Mouse (Mus musculus): ENCODE measurements around the gene Vdac1. TPM values are rescaled to one million over a fixed set of nuclear protein-coding genes. Genes with fewer than 3 reads are reported as not detected.

Vdac1 gene
- polyA plus RNA-seq, 1 experiment from 2014 or later: 250 TPM

DNA sequence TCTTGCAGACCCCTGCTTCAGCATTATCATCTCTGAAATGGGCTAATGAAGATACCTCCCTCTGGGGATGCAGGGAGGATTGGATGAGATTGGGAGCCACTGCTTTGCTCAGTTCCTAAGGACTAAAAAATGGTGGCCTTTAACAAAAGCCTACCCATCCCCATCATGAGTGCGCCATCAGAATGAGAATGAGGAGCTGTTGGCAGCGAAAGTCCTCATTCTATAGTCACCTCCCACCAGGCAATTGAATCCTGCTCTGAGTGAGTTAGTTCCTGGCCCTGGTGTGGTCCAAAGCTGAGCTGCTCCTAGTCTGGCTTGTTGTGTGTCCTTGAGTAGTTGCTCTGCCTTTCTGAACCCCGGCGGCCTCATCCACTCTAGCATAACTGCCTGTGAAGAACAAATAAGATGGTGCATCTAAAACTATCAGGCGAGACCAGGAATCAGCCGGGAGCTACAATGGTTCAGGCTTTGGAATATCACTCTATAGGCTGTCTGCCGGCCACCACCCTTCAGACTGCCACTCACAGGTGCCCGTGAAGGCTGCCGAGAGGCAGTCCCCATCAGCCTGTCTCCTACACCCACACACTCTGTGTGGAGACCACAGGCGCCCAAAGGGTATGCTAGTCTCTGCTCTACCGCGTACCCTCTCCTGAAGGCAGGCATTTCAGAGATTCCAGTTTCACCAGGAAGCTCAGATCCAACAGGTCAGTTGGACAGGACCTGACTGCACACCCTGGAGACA is 20.4 kb upstream of the Vdac1 start:
- Histone ChIP-seq H3K27ac (ENCODE audit: low read depth, low read length) (no peak overlapping the region), H3K36me3 (ENCODE audit: control insufficient read depth, insufficient read depth, low read length) (no peaks in the 10 kb centered on the region), H3K4me2 (ENCODE audit: low read length) (no peak overlapping the region), H3K9ac (ENCODE audit: low read length) (no peak overlapping the region), H3K4me1 (ENCODE audit: control insufficient read depth, insufficient read depth, low read length) (no peaks in the 10 kb centered on the region; the same call in 1 of the 2 replicates), H3K27me3 (replicated peaks; ENCODE audit: control insufficient read depth, insufficient read depth, low read length) (no peaks in the 10 kb centered on the region), H3K4me3 (ENCODE audit: low read depth, low read length) (no peak overlapping the region), H3K9me3 (replicated peaks; ENCODE audit: control insufficient read depth, low read length) (no peaks in the 10 kb centered on the region)
- WGBS: 92% methylated on average over 12 of the region's 12 CpGs
- ATAC-seq (no peak), DNase-seq (ENCODE audit: low spot score) (no peak)

DNA sequence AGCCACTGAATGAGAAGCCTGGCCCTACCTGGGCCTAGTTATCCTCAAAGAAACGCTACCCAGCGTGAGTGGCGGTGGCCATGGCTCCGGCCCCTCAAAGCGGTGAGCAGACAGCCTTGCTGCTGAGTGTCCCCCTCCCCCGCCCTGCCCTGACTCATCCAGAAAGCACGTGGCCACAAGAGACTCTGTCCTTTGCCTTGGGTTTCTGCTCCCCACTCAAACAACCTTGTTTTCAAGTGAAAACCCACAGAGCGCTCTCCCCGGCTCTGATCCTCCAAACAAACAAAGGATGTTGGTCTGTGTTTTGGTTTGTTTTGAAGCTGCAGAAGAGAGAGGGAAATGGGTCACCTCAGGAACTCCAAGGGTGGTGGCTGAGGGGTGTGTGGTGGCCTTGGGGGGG is 19.7 kb upstream of the Vdac1 start:
- Histone ChIP-seq H3K27me3 (replicated peaks; ENCODE audit: control insufficient read depth, insufficient read depth, low read length) (no peaks in the 10 kb centered on the region), H3K27ac (ENCODE audit: low read depth, low read length) (no peak overlapping the region), H3K9ac (ENCODE audit: low read length) (no peak overlapping the region), H3K4me3 (ENCODE audit: low read depth, low read length) (no peak overlapping the region), H3K36me3 (ENCODE audit: control insufficient read depth, insufficient read depth, low read length) (no peaks in the 10 kb centered on the region), H3K9me3 (replicated peaks; ENCODE audit: control insufficient read depth, low read length) (no peaks in the 10 kb centered on the region), H3K4me1 (ENCODE audit: control insufficient read depth, insufficient read depth, low read length) (no peaks in the 10 kb centered on the region; the same call in 1 of the 2 replicates), H3K4me2 (ENCODE audit: low read length) (no peak overlapping the region)
- peak; percentile 13 for DNase-seq (ENCODE audit: low spot score)
- ATAC-seq: no peak
- WGBS: 59% methylated on average over 9 of the region's 9 CpGs

- 85% methylated on average over 5 of the region's 5 CpGs for WGBS
- ATAC-seq: no peak
- H3K27ac ChIP-seq (ENCODE audit: low read depth, low read length): no peak overlapping the region
- no peaks in the 10 kb centered on the region for H3K36me3 ChIP-seq (ENCODE audit: control insufficient read depth, insufficient read depth, low read length)
- no peak overlapping the region for H3K4me2 ChIP-seq (ENCODE audit: low read length)
- no peak overlapping the region for H3K4me3 ChIP-seq (ENCODE audit: low read depth, low read length)
- H3K27me3 ChIP-seq (replicated peaks; ENCODE audit: control insufficient read depth, insufficient read depth, low read length): no peaks in the 10 kb centered on the region
- H3K9ac ChIP-seq (ENCODE audit: low read length): no peak overlapping the region
- H3K4me1 ChIP-seq (ENCODE audit: control insufficient read depth, insufficient read depth, low read length): no peaks in the 10 kb centered on the region; the same call in 1 of the 2 replicates
- no peak for DNase-seq (ENCODE audit: low spot score)
- H3K9me3 ChIP-seq (replicated peaks; ENCODE audit: control insufficient read depth, low read length): no peaks in the 10 kb centered on the region
Measured at GRCm38 (mm10) chr11:52341476-52341875, 19.2 kb upstream of the Vdac1 start.

GRCm38 (mm10) chr11:52342296-52342695 is 18.4 kb upstream of the Vdac1 start:
- no peaks in the 10 kb centered on the region for H3K4me1 ChIP-seq (ENCODE audit: control insufficient read depth, insufficient read depth, low read length)
- no peak for ATAC-seq
- no peaks in the 10 kb centered on the region for H3K9me3 ChIP-seq (replicated peaks; ENCODE audit: control insufficient read depth, low read length)
- WGBS: 69% methylated on average over 4 of the region's 4 CpGs
- H3K4me2 ChIP-seq (ENCODE audit: low read length): no peak overlapping the region
- DNase-seq (ENCODE audit: low spot score): no peak
- H3K27me3 ChIP-seq (replicated peaks; ENCODE audit: control insufficient read depth, insufficient read depth, low read length): no peaks in the 10 kb centered on the region
- no peak overlapping the region for H3K4me3 ChIP-seq (ENCODE audit: low read depth, low read length)
- no peak overlapping the region for H3K27ac ChIP-seq (ENCODE audit: low read depth, low read length)
- no peak overlapping the region for H3K9ac ChIP-seq (ENCODE audit: low read length)
- no peaks in the 10 kb centered on the region for H3K36me3 ChIP-seq (ENCODE audit: control insufficient read depth, insufficient read depth, low read length)

- WGBS: 6% methylated on average over 6 of the region's 6 CpGs
- peak overlapping the region; percentile 14; the same call in 1 of the 2 replicates for H3K9ac ChIP-seq (ENCODE audit: low read length)
- no peak overlapping the region for H3K4me2 ChIP-seq (ENCODE audit: low read length)
- no peak overlapping the region for H3K27ac ChIP-seq (ENCODE audit: low read depth, low read length)
- H3K9me3 ChIP-seq (replicated peaks; ENCODE audit: control insufficient read depth, low read length): no peaks in the 10 kb centered on the region
- H3K36me3 ChIP-seq (ENCODE audit: control insufficient read depth, insufficient read depth, low read length): no peaks in the 10 kb centered on the region
- H3K4me1 ChIP-seq (ENCODE audit: control insufficient read depth, insufficient read depth, low read length): no peaks in the 10 kb centered on the region
- DNase-seq (ENCODE audit: low spot score) (peak; percentile 91), ATAC-seq (peak; percentile 30; the same call in 1 of the 2 replicates)
- H3K4me3 ChIP-seq (ENCODE audit: low read depth, low read length): no peak overlapping the region
- H3K27me3 ChIP-seq (replicated peaks; ENCODE audit: control insufficient read depth, insufficient read depth, low read length): no peaks in the 10 kb centered on the region
Measured at GRCm38 (mm10) chr11:52343162-52343561, 17.5 kb upstream of the Vdac1 start.

GRCm38 (mm10) chr11:52344991-52345777 is 15.5 kb upstream of the Vdac1 start:
- ATAC-seq: no peak
- 85% methylated on average over 12 of the region's 12 CpGs for WGBS

GRCm38 (mm10) chr11:52345939-52346634 is 14.6 kb upstream of the Vdac1 start:
- H3K36me3 ChIP-seq (ENCODE audit: control insufficient read depth, insufficient read depth, low read length): no peaks in the 10 kb centered on the region
- H3K27me3 ChIP-seq (replicated peaks; ENCODE audit: control insufficient read depth, insufficient read depth, low read length): no peaks in the 10 kb centered on the region
- no peaks in the 10 kb centered on the region for H3K4me1 ChIP-seq (ENCODE audit: control insufficient read depth, insufficient read depth, low read length)
- H3K9me3 ChIP-seq (replicated peaks; ENCODE audit: control insufficient read depth, low read length): no peaks in the 10 kb centered on the region
- 12% methylated on average over 10 of the region's 12 CpGs for WGBS
- no peak overlapping the region for H3K27ac ChIP-seq (ENCODE audit: low read depth, low read length)
- peak overlapping the region; percentile 2; the same call in 1 of the 2 replicates for H3K9ac ChIP-seq (ENCODE audit: low read length)
- H3K4me2 ChIP-seq (ENCODE audit: low read length): peak overlapping the region; percentile 44
- DNase-seq (ENCODE audit: low spot score) (peak; percentile 90), ATAC-seq (peak; percentile 81)
- H3K4me3 ChIP-seq (ENCODE audit: low read depth, low read length): peak overlapping the region; percentile 15

More at GRCm38 (mm10) chr11:52344991-52345777, 15.5 kb upstream of the Vdac1 start:
- DNase-seq (ENCODE audit: low spot score): no peak
- Histone ChIP-seq H3K4me1 (ENCODE audit: control insufficient read depth, insufficient read depth, low read length) (no peaks in the 10 kb centered on the region), H3K4me2 (ENCODE audit: low read length) (no peak overlapping the region), H3K27me3 (replicated peaks; ENCODE audit: control insufficient read depth, insufficient read depth, low read length) (no peaks in the 10 kb centered on the region), H3K36me3 (ENCODE audit: control insufficient read depth, insufficient read depth, low read length) (no peaks in the 10 kb centered on the region), H3K4me3 (ENCODE audit: low read depth, low read length) (no peak overlapping the region), H3K9me3 (replicated peaks; ENCODE audit: control insufficient read depth, low read length) (no peaks in the 10 kb centered on the region), H3K9ac (ENCODE audit: low read length) (no peak overlapping the region), H3K27ac (ENCODE audit: low read depth, low read length) (no peak overlapping the region)

GRCm38 (mm10) chr11:52346635-52347005 is 14.0 kb upstream of the Vdac1 start:
- H3K27me3 ChIP-seq (replicated peaks; ENCODE audit: control insufficient read depth, insufficient read depth, low read length): no peaks in the 10 kb centered on the region
- H3K9ac ChIP-seq (ENCODE audit: low read length): peak overlapping the region; percentile 2; the same call in 1 of the 2 replicates
- ATAC-seq (peak; percentile 56; the same call in 1 of the 2 replicates), DNase-seq (ENCODE audit: low spot score) (peak; percentile 63)
- H3K36me3 ChIP-seq (ENCODE audit: control insufficient read depth, insufficient read depth, low read length): no peaks in the 10 kb centered on the region
- 5% methylated on average over 12 of the region's 12 CpGs for WGBS
- H3K9me3 ChIP-seq (replicated peaks; ENCODE audit: control insufficient read depth, low read length): no peaks in the 10 kb centered on the region
- H3K4me2 ChIP-seq (ENCODE audit: low read length): peak overlapping the region; percentile 44
- no peak overlapping the region for H3K27ac ChIP-seq (ENCODE audit: low read depth, low read length)
- H3K4me1 ChIP-seq (ENCODE audit: control insufficient read depth, insufficient read depth, low read length): no peaks in the 10 kb centered on the region
- peak overlapping the region; percentile 15 for H3K4me3 ChIP-seq (ENCODE audit: low read depth, low read length)
